Mouse (Mus musculus) liver, embryonic 14.5 days (tissue): Measurements from ENCODE around the gene Repin1. TPM values are rescaled to one million over a fixed set of nuclear protein-coding genes. Genes with fewer than 3 reads are reported as not detected.
A peak's percentile ranks its signal among the peaks of the same experiment; 100 is the strongest.

Experiments used
- ATAC-seq: fragments of 200-750 bp; cut with Nextera tagmentation; 2 replicates; pipeline ENCODE4 v1.8.0; 2017; ENCODE audit warnings: moderate number of reproducible peaks, mild to moderate bottlenecking, moderate library complexity; ENCODE audit not compliant: insufficient read depth
- DNase-seq, 3 experiments: peaks; one replicate each; pipeline ENCODE4 v3.0.0-alpha.2; 2012 to 2013; ENCODE audit warnings: low read depth in 3 of 3, low spot score in 3 of 3
- H3K27ac ChIP-seq: fragments of 300-500 bp; sonication (generic); 2 replicates; pipeline ENCODE4 v1.5.1; 2014; ENCODE audit warnings: moderate library complexity, mild to moderate bottlenecking, control low read depth, inconsistent platforms
- H3K27me3 ChIP-seq: fragments of 300-500 bp; sonication (generic); 2 replicates; pipeline ENCODE4 v1.6.1; 2014; ENCODE audit warnings: mild to moderate bottlenecking, low read length, moderate library complexity; ENCODE audit not compliant: control insufficient read depth, insufficient read depth
- H3K36me3 ChIP-seq: fragments of 300-500 bp; sonication (generic); replicated peaks from 2 replicates; pipeline ENCODE4 v1.6.1; 2014; ENCODE audit warnings: low read depth; ENCODE audit not compliant: control insufficient read depth, insufficient read depth
- H3K4me1 ChIP-seq, 2 experiments: fragments of 200-500 bp in 1 of 2; fragments of 300-500 bp in 1 of 2; sonication (generic) in 1 of 2; replicated peaks; 2 replicates each; pipeline ENCODE4 v1.6.1; 2012 to 2014; ENCODE audit warnings: antibody characterized with exemption in 1 of 2, inconsistent platforms in 1 of 2, low read length in 1 of 2; ENCODE audit not compliant: control insufficient read depth in 2 of 2, insufficient read depth in 2 of 2
- H3K4me2 ChIP-seq: fragments of 300-500 bp; sonication (generic); 2 replicates; pipeline ENCODE4 v1.6.1; 2014; ENCODE audit warnings: low read depth, mild to moderate bottlenecking, control low read depth, moderate library complexity
- H3K4me3 ChIP-seq, 2 experiments: fragments of 200-500 bp in 1 of 2; fragments of 300-500 bp in 1 of 2; sonication (generic) in 1 of 2; 2 replicates each; pipeline ENCODE4 v1.5.1; 2012 to 2014; ENCODE audit warnings: low read depth in 2 of 2, low read length in 2 of 2, mild to moderate bottlenecking in 2 of 2, control low read depth in 1 of 2, inconsistent platforms in 1 of 2, moderate library complexity in 1 of 2; ENCODE audit not compliant: insufficient read depth in 1 of 2
- H3K9ac ChIP-seq: fragments of 300-500 bp; sonication (generic); replicated peaks from 2 replicates; pipeline ENCODE4 v1.6.1; 2014; ENCODE audit warnings: mild to moderate bottlenecking, control low read depth, moderate library complexity
- H3K9me3 ChIP-seq: fragments of 300-500 bp; sonication (generic); 2 replicates; pipeline ENCODE4 v1.6.1; 2016; ENCODE audit warnings: low read length, mixed read lengths; ENCODE audit not compliant: control insufficient read depth
- CTCF ChIP-seq: IDR thresholded peaks from 2 replicates; pipeline ENCODE4 v1.5.1; 2016; ENCODE audit warnings: antibody characterized with exemption, low read depth, control low read depth
- EP300 ChIP-seq: IDR thresholded peaks from 2 replicates; pipeline ENCODE4 v1.6.1; 2016; ENCODE audit warnings: antibody characterized with exemption, low read depth
- WGBS: fragments of 180-500 bp; shearing (Covaris S2); extraction: QIAGEN DNeasy Blood & Tissue Kit; methylation state at CpG from one replicate; pipeline ENCODE4 v1.1.7; 2014; ENCODE audit not compliant: insufficient replicate concordance; 5-methylcytosine and 5-hydroxymethylcytosine counted together
- polyA plus RNA-seq, 2 experiments: library from polyadenylated mRNA; depleted of rRNA in 1 of 2; stranded (reverse) in 1 of 2; unstranded in 1 of 2; fragments of >200 nt; fragmentation: Nextera tagmentation in 1 of 2; extraction: Ambion mirVana in 1 of 2; gene quantifications; 2 replicates each; pipeline versions ENCODE4 v1.2.1 to v1.2.3; 2012 to 2014

The Repin1 gene
- polyA plus RNA-seq (2012; rRNA removed), result 7.1 and 7.3 TPM in 2 replicates
- 6.3 and 6.5 TPM in 2 replicates for polyA plus RNA-seq (2014; fragmentation: Nextera tagmentation; extraction: Ambion mirVana)

DNA sequence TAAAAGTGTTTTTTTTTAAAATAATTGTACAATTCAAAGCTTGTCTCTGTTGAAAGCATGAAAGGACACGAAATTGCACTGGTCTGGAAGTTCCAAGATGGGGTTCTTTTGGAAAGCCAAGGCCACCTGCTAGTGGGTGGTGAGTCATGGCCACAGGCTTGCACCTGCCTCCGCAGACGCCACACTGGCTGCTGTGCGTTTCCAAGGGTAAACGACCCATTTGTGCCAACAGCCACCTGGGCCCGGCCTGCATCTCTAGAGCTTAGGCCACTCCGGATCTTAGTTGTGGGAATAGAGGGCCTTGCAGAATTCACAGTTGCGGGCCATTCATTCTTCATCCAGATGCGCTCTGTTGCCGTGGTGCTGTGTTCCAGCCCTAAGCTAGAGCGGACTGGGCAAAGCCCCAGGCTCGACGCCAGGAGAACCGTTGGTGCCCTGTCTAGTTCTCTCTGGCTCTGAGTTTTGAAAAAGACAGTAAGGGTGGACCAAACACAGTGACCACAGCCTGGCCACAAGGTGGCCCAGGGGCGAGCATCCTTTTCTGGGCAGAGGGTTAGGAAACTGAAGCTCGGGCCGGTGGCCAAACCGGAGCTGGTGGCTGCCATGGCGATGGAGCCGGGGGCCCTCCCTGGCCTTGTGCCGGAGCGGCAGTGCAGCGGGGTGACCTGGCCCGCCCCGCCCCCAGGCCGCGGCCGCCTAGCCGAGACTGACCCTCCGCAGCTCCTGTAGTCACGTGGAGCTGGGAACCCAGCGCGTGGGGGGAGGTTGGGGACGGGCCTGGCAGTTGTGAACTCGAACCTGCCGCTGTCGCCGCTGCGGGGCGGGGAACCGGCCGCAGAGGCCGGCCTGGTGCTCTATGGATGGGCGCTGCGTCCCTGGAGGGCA, at the start of gene Repin1, which contains the start of gene Gm44965:
TSS of gene Repin1 (plus strand) at position 726 of the 885 bp plus-strand sequence.
TSS of gene Gm44965 (plus strand) at position 784 of the 885 bp plus-strand sequence.
- TF ChIP-seq CTCF (0 out of 2 replicates have a peak, but pooled peaks have one; percentile 29), EP300 (no peak)
- peak; percentile 82 for ATAC-seq
- 9% methylated on average over 45 of the region's 45 CpGs for WGBS

GRCm38 (mm10) chr6:48545251-48545650, 48.4 kb upstream of the Repin1 start:
- Histone ChIP-seq H3K4me3 (no peak overlapping the region), H3K9ac (no peak overlapping the region), H3K9me3 (no peaks in the 10 kb centered on the region), H3K27me3 (no peaks in the 10 kb centered on the region), H3K27ac (no peak overlapping the region), H3K36me3 (no peaks in the 10 kb centered on the region), H3K4me2 (no peak overlapping the region), H3K4me1 (no peaks in the 10 kb centered on the region)
- TF ChIP-seq EP300 (no peak), CTCF (no peak)
- DNase-seq, result no peak
- no peak for ATAC-seq
- WGBS, result 57% methylated on average over 5 of the region's 5 CpGs

More for the DNA sequence above, at the start of gene Repin1, which contains the start of gene Gm44965:
- H3K9ac ChIP-seq, result peak within 1 kb of the TSS; percentile 56
- H3K4me2 ChIP-seq, result peak within 1 kb of the TSS; percentile 66
- H3K27ac ChIP-seq, result no peak within 1 kb of the TSS
- peak within 1 kb of the TSS; percentile 61 to 62 for H3K4me3 ChIP-seq
- peak; percentile 37 to 52 (median 37) for DNase-seq
- H3K9me3 ChIP-seq, result no peaks in the 10 kb centered on the region; the same call in 1 of the 2 replicates
- no peaks in the 10 kb centered on the region for H3K27me3 ChIP-seq
- 0 out of 4 replicates have a peak, but pooled peaks cover 0 to 2% of the 10 kb centered on the region in 2 experiments for H3K4me1 ChIP-seq
- H3K36me3 ChIP-seq, result no peaks in the 10 kb centered on the region; the same call in 1 of the 2 replicates

- DNase-seq (peak in 1 of 3 experiments; percentile 16), ATAC-seq (no peak)
- Histone ChIP-seq H3K27ac (no peak overlapping the region), H3K27me3 (no peaks in the 10 kb centered on the region), H3K9ac (no peak overlapping the region), H3K4me3 (no peak overlapping the region), H3K36me3 (no peaks in the 10 kb centered on the region), H3K4me2 (no peak overlapping the region), H3K4me1 (no peaks in the 10 kb centered on the region), H3K9me3 (no peaks in the 10 kb centered on the region)
- 24% methylated on average over 1 of the region's 1 CpGs for WGBS
- TF ChIP-seq CTCF, result peak; percentile 56
- no peak for TF ChIP-seq EP300
Observed at GRCm38 (mm10) chr6:48546271-48546670, 47.4 kb upstream of the Repin1 start.

GRCm38 (mm10) chr6:48546858-48547257, 46.8 kb upstream of the Repin1 start:
- TF ChIP-seq CTCF (no peak), EP300 (no peak)
- H3K4me3 ChIP-seq, result no peak overlapping the region
- no peak overlapping the region for H3K27ac ChIP-seq
- no peak overlapping the region for H3K9ac ChIP-seq
- no peak for DNase-seq
- no peak overlapping the region for H3K4me2 ChIP-seq
- no peak for ATAC-seq
- no peaks in the 10 kb centered on the region for H3K9me3 ChIP-seq
- WGBS, result 52% methylated on average over 4 of the region's 4 CpGs
- H3K27me3 ChIP-seq, result no peaks in the 10 kb centered on the region
- H3K4me1 ChIP-seq, result no peaks in the 10 kb centered on the region
- H3K36me3 ChIP-seq, result no peaks in the 10 kb centered on the region

- H3K4me3 ChIP-seq, result no peak overlapping the region
- DNase-seq (no peak), ATAC-seq (no peak)
- H3K4me2 ChIP-seq, result no peak overlapping the region
- no peak overlapping the region for H3K27ac ChIP-seq
- no peaks in the 10 kb centered on the region for H3K9me3 ChIP-seq
- no peak overlapping the region for H3K9ac ChIP-seq
- 59% methylated on average over 6 of the region's 6 CpGs for WGBS
- no peaks in the 10 kb centered on the region for H3K36me3 ChIP-seq
- H3K4me1 ChIP-seq, result no peaks in the 10 kb centered on the region
- no peak for TF ChIP-seq CTCF
- no peak for TF ChIP-seq EP300
- H3K27me3 ChIP-seq, result no peaks in the 10 kb centered on the region
Observed at GRCm38 (mm10) chr6:48548314-48548713, 45.4 kb upstream of the Repin1 start.
